Mouse (Mus musculus) kidney, adult 18-20 months (tissue): Measurements from ENCODE around the gene Lyl1.
A peak's percentile ranks its signal among the peaks of the same experiment; 100 is the strongest.

Experiments used
- DNase-seq: peaks from one replicate; pipeline ENCODE4 v3.0.0; 2021

Gene Lyl1

DNA sequence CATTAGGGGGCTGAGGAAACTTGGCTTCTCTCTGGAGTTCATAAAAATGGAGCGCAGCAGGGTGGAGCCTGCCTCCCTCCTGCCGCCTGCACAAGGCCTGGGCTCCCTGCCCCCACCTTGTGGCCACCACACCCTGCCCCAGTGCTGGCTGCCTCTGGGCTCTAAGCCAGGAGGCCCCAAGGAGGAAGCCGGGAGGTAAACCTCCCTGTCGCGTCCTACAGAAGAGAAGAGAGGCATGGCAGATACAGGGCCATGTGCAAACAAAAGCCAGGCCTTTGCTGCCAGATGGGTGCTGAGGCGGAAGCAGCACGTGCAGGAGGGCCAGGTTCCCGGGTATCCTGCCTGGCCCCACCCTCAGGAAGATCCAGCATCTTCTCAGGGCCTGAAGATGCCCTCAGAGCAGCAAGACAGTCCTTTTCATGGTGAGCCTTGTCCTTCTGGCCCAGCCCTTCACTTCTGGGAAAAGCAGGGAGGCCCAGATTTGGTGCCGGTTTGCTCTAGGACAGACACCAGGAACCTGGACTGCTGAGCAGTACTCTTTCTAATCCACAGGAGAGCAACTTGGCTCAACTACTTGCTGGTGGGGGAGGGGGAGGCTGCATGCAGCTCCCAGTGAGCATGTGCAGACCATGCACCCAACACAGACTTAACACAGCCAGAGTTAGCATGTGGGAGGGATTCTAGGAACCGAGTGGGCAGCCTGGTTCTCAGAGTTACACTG lies 21.8 kb downstream of the Lyl1 start, which contains the start of gene G430095P16Rik:
TSS of gene G430095P16Rik (plus strand) at position 158 of the 721 bp plus-strand sequence.
- peak; percentile 67 for DNase-seq

DNA sequence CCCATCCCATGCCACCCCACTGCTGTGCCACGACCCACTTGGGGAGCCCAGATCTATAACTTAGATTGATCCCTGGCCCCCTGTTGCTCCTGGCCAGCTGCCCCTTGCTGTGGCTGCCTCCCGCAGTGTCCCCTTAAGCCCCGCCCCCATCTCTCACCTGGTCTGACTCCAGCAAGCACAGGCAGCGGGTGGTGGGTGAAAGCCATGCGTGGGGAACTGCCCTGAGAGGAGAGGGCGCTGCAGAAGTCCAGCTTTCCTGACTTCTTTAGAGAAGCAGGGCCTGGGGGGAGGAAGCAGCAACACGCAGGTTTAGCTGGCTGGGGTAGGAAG lies 22.3 kb downstream of the Lyl1 start:
- DNase-seq, result peak; percentile 59

DNA sequence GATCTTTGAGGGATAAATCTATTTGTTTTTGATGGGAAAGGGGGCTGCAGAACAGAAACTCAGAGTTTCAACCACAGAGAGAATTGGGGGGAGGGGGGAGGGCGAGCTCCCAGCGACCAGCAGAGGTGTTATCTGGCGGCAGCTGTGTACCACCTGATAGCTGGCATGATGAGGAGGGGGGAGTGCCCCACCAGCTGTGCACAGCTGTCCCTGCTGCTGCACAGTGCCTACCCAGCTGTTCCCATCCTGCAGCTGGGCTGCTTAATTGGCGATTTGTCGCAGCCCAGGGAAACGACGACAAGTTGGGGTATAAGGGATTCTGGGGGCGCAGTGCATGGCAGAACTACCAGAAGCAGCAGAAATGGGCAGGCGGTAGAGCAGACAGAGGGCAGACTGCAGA lies 23.4 kb downstream of the Lyl1 start:
- DNase-seq, result no peak

DNA sequence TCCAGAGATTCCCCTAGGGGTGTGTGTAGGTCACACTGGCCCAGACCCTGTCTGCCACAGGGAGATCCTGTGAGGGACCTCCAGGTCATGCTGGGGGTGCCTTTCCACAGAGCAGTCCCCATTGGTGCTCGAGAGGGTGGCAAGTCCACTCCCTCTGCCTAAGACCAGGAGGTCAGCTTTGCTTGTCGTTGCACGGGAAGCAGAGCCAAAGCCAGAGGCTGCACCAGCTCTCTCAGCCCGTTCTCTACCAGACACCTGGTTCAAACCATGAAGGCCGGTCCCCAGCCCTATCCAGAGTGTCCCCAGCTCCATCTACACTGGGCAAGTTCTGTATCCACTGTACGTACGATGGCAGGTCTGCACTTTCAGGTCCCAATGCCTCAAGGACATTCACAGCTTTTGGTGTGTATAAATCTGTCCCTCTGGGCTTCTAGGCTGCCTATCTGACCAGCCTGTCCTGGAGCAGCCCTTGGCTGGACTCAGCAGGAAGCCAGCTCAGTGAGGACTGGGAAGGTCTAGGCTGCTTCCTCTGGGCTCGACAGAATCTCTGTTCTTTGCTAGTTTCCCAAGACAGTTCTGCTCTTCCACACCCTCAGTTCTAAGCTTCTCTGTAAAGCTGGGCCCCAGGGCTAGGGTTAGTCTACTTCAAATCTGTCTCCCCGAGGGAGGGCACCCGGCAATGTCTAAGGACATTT lies 24.1 kb downstream of the Lyl1 start:
- DNase-seq, result no peak

DNA sequence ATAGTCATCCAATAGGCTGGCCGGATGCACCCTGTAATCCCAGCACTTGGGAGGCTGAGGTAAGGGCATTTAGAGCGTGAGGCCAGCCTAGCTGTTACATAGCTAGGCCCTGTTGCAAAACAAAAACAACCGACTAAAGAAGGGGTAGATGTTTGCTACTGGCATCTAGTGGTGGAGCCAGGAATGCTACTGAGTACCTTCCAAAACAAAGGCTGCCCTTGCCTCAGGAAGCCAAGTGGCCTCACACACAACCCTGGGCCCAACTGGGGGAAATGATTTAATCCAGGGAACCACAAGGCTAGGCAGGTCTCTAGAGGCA lies 24.6 kb downstream of the Lyl1 start:
- peak; percentile 61 for DNase-seq

DNA sequence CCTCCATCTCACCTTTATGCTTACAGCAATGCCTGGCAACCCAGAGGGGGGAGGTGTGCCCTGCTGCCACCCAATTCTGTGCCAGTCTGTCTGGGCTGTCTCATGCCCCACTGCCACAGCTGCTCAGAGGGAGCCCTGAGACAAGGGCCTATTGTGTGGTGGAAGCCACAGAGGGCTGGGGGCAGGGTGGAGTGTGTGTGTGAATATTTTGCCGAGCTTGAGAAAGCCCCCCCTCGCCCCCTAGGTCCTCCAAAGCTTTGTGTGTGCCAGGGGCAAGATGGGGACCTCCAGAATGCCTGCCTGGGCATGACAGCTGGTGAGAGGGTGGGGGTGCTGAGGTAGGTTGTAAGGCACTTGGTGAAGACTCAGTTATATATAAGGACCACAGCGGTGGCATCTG lies 27.2 kb downstream of the Lyl1 start:
- DNase-seq, result no peak

DNA sequence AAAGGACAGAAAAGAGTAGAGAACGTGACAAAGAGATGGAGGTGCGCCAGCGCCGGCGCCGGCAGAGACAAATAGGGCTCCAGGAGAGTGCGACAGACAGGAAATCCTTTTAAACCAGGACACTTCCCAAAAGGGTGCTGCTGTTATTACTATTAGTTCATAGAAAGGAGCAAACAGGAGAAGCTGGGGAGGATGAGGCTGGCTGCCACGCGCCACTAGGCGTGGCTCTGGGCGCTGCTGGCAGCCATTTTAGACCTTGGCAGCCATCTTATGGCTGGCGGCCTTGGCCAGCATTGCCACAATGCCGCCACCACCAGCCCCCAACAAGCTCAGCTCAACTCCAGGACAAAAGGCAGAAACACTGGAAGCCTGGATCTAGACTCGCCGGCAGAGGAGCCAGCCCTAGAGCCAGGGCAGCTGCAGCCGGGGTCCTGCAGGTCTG lies 28.7 kb downstream of the Lyl1 start:
- no peak for DNase-seq

DNA sequence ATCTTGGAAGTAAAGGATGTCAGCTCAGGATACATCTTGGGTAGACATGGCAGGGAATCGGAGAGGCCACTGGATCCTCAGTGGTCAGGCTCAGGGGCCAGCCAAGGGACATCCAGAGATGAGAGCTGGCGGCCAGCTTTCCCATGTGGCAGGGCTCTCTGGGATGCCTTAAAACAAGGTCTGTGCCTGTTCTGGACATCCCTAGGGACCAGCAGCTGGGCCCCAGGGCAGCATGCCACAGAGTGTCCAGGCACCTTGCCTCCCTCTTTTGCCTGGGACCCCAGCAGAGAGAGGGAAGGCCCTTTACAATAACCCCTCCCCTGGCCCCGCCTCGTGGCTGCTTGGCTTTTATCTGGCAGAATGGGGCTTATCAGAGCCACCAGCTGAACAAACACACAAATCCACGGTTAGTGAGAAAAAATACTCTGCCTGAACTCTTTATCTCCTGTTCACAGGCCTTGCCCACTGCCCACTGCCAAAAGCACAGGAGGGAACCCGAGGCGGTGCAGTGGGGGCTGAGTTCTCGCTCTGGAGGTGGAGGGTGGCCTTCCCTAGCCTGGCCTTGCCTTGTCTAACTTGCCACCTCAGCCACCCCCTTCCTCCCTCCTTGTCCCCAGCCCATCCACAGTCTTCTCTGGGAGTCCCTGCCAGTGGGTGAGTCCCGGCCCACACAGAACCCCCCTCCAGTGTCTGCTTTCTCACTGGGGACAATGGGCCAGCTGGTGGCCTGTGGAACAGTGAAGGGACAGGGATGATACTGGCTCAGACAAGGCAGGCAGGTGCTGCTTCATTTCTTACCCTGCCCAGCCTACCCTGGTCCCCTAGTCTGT lies 29.5 kb downstream of the Lyl1 start:
- no peak for DNase-seq

DNA sequence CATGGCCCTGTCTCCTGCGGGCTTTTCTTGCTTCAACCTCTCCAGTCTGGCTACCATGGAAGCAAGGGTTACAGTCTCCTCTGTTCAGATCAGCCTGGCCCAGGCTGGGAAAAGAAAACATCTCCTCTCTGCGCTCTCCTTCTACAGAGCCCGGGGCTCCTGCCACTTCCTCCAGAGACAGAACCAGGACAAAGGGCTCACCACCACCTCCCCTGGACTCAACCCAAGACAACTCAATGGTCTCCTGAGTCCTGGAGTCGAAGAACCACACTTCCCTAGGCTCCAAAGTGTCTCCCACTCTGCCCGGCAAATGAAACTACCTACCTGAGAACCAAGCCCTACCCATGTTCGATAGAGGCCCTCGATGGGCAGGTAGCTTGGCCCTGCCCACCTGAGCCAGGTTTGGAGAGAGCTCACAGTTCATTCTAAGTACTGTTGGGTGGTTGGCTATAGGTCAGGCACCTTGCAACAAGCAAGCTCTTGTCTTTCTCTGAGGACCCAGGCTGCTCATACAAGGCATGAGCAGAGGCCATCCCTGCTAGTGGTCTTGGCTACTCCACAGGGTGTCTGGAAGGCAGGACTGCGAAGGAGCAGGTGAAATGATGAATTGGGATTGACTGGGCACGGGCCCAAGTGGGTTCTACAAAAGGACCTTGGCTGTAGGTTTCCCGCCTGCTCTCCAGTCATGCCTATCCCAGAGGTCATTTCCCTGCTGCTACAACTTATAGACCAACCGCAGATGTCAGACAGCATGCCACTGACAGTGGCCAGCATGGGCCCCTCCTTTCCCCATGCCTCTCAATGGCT lies 30.3 kb downstream of the Lyl1 start:
- no peak for DNase-seq

DNA sequence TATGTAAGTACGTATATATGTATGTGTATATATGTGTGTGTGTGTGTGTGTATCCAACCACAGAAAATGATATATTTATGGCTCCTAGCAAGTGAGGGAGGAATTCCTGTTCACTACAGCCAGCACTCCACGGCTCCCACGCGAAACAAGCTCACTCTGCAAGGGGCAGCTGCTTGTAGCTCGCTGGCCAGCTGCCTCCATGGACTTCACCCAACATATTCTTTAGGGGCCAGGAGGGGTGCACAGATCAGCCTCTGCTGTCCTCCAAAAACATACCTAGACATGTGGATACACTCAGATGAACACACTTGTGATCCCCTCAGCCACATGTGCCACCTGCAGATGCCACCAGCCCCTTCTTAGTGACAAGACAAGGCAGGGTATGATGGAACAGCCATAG lies 31.3 kb downstream of the Lyl1 start:
- DNase-seq, result no peak

DNA sequence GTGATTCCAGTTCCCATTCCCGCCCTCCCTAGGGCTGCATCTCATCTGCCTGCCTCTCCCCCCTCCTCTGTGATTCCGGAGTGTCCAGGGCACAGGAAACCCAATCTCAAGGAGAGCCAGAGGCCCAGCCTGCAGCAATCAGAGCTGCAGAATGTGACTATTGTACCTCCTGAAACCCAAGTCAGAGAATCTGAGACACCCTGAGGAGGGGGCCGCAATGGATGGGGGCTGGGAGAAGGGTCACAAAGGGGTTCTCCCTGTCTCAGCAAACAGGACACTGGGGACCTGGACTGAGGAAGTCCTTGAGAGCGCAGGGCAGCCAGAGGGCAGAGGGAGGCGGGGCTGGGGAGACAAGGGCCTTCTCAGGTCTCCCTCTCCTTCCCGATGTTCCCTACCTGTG lies 31.7 kb downstream of the Lyl1 start:
- no peak for DNase-seq

DNA sequence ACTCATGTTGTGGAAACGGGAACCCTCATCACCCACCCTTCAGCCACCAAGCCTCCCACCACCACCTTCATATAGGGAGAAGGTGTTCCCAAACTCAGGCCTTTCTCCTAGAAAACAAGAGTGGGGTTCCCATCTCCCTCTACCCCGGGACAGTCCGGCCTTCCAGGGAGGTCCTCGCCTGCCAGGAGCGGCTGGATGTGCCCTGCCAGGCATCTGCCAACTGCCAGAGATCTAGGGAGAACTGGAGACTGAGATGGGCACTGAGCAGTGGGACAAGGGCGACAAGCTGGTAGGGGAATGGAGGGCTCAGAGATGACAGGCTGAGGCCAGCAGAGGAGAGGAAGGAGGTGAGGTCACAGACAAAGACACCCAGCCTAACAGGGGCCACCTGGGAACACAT lies 32.7 kb downstream of the Lyl1 start:
- DNase-seq, result no peak

DNA sequence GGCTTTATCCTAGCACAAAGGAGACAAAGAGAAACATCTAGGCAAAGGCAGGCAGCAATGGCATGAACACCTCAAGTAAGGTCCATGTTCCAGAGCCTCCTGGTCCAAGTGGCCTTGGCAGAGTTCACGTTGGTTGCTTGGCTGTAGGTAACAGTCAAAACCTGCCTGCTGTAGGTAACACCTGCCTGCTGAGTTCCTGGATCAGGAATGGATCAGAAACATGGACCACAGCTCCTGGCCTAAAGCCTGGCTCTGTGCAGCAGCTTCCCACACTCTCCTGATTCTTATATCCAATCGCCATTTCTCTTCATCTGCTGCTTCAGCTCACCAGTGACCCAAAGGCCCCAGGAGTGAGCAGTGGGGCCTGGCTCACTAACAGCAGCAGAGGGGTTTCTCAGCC lies 33.4 kb downstream of the Lyl1 start:
- no peak for DNase-seq

DNA sequence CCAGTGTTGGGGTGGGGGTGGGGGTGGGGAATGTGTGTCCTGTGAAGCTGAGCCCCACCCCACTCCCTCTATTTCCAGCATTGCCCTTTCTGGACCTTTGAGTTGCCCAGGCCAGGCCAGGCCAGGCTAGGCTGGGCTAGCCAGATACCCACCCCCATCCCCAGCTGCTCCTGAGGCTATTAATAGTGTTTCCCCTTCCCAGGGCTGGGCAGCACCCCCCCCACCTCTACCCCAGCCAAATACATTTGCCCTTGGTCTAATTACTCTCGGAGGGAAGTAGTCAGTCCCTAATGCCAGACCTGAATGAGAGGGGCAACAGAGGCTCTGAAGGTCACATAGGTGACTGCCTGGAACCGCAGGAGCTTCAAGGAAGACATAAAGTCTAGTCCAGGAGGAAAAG lies 34.3 kb downstream of the Lyl1 start:
- DNase-seq, result no peak

DNA sequence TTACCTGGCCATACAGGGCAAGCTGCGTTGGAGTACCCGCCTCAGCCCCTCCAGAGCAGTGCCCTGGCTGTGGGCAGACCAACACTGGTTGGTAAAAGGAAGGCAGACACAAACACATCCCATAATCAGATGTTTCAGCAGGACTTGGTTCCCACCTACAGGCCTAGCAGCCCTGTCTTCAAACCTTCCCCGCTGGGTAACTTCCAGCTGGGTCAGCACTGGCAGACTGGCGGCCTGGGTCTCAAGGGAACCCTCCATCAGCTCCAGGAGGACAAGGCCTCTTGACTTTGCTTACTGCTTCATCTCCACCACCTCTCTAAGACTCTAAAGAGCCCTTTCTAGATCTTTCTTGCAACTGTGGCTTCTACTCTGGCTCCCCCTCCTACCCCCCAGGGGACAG lies 35.3 kb downstream of the Lyl1 start:
- no peak for DNase-seq

DNA sequence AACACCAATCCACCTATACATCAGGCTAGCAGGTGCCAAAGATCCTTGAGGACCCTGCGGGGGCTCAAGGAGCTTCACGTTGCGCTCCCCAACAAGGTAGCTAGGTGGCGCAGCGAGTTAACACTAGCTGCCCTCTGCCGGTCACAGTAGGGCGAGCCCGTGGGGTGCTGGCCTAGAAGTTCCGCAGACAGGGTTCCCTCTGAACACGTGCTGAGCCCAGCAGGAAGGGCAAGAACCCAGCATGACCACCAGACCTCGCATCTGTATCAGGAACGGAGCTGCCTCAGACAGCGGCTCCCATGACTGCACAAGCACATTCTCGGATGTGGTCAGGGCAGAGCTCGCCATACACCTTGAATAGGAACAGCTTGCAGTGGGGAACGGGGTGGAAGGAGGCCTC lies 36.4 kb downstream of the Lyl1 start:
- peak; percentile 84 for DNase-seq

DNA sequence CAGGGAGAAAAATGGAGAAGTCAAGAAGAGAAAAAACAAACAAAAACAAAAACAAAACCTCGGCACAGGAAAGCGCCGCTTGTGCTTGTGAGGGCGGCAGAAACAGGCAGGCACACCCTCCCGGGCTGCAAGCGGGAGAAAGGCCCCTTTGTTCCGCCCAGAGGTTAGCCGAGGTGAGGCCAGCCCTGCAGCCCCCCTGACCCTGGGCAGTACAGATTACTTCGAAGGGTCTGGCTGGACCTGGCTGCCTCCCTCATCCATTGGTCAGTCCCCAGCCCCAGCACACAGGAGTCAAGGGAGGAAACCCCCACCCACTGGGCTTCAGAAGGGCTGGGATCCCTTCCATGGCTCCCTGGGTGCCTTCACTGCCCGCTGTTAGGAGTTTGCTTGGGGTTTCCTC lies 37.0 kb downstream of the Lyl1 start:
- DNase-seq, result no peak

DNA sequence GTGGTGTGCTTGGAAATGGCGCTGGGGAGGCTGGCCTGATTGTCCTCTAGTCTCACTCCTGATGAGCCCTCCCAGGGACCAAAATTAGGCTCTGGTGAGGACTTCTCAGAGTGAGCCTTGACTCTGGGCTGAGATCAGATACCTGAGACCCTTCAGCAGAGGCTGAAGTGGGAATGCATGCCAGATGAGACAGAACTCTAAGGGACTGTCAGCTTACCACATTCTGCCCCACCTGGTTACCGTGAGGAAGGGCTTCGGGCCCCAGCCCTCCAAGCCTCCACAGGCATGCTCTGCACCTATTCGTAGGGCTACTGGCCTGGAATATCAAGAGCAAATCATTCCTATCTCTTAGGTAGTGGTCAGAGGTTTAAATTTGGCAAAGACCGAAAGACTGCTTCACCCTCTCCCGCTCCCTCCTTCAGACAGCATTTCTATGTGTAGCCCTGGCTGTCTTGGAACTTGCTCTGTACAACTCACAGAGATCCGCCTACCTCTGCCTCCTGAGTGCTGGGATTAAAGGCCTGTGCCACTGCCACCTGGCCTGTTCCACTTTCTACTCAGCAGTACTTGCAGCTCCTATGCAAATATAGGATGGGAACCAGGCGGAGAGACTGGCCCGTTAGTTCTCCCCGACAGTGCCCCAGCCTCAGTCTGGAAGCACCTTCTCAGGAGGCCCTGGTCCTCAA lies 37.6 kb downstream of the Lyl1 start:
- no peak for DNase-seq

DNA sequence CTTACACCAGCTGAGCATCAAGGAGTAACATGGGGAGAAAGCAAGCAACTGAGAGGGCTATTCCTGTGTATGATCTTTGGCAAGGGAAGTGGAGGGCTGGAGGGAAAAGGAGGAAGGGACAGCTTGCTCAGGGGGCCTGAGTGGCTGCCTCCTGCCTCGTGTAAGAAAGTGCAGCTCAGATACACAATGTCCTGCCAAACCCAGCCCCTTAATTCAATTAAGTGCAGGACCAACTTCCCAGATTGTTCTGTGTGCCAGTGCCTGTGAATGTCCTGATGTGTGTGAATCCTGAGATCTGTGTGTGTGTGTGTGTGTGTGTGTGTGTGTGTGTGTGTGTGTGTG lies 38.1 kb downstream of the Lyl1 start:
- DNase-seq, result no peak

DNA sequence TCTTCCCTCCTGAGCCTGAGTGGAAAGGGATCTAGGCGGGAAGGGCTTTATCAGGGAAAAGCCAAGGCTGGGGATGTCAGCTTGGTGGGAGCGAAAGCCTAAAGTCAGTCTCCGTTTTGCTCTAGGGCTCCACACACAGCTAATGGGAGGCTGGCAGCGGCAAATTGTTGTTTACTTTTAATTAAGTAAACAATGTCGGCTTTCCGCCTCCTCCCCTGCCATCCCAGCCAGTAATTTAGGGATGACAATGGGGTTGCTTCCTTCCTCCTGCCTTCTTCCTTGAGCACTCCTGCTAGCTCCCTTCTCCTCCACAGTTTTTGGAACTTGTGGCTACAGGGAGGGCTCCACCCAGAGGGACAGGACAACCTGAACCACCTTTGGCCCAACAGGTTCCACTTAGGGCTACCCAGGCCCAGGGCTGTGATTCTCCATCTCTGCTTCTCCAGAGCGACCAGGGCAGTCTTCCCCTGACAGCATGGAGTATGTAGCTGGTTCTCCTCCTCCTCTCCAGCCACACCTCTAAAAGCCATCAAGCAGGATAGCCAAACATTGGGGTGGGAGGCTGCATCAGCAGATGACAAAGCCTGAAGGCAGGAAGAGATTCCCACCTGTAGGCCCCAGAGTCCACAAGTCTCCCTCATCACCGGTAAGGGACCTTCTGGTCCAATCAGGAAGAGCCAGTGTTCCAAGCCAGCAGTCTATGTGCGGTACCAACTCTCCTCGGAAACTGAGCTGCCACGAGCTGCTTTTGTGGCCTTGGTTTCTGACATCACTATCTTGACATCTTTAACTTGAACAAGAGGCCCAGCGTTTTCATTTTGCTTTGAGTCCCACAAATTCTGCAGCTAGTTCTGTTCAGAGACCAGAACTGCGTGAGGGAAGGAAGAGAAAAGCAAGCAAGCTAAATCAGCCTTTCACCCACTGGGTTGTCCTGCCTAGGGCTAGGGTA lies 39.9 kb downstream of the Lyl1 start:
- no peak for DNase-seq
